Mouse (Mus musculus): Measurements from ENCODE around the gene Ccdc183. TPM values are rescaled to one million over a fixed set of nuclear protein-coding genes. Genes with fewer than 3 reads are reported as not detected.

The Ccdc183 gene
- total RNA-seq (2021) = not detected
- long read RNA-seq, experiment 1 = 0 reads
- long read RNA-seq, experiment 2 = 0 reads

DNA sequence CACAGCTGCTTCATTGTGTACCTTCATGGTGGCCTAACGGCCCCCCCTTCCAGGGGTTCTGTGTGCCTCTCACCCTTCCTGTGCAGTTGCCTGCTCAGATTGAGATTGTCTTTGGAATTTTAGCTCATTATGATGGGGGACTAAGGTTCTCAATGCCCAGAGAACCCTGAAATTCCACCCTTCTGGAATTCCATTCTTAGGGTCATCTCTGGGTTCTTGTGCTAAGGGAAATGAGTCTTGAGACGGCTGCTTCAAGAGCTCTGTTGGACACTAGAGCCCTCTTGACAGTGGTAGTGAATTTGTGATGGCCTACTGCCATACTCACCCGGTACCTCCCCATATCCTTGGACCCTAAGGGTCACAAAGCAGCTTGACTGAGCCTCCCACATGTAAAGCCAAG is at the start of gene Ccdc183:
TSS of gene Ccdc183 (minus strand) at position 101 of the 400 bp plus-strand sequence.
- intact Hi-C loops (cut with DNase I) = no loop called here
- H3K27ac ChIP-seq = no peak within 1 kb of the TSS
- no peak within 1 kb of the TSS for H3K4me3 ChIP-seq
- TF ChIP-seq CTCF (IDR thresholded peaks at IDR 0.05) = no peak
- no peak for DNase-seq

DNA sequence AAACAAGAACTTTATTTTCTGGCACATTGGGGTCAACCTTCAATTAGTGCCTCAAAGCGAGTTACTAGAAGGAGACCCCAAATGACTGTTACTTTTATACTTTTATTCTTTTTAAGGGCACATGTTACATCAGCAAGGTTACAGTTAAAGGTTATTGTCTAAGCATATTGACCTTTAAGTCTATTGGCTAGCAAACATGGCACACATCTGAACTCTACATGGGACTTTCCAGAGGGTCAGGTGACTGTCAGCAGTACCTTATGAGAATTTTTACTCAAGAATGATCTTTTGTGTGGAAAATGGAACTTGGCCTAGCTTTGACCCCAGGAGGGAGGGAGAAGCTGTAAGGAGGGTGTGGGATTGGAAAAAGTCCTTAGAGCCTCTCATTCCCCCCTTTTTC is 49.0 kb upstream of the Ccdc183 start:
- intact Hi-C loops (cut with DNase I) = no loop called here
- H3K27ac ChIP-seq = no peak overlapping the region
- no peak overlapping the region for H3K4me3 ChIP-seq
- no peak for TF ChIP-seq CTCF (IDR thresholded peaks at IDR 0.05)
- DNase-seq = no peak

DNA sequence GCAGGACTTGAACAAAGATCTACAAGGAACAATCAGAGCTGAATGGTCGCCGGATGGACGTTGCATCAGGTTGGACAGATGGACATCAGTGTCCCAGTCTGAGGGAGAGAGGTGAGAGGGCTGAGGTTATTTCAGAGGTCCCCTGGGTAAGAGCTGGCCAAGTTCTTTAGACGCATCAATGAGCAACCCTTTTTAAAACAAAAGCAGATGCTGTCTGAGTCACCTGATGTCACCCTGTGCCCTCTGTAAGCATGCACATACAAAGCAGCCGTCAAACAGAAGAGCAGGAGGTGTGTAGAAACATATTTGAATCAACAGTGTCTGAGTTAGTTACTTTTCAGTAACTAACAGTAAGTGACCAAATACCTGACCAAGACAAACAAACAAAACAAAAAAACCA is 46.6 kb upstream of the Ccdc183 start:
- no peak overlapping the region for H3K27ac ChIP-seq
- H3K4me3 ChIP-seq = no peak overlapping the region
- no peak for TF ChIP-seq CTCF (IDR thresholded peaks at IDR 0.05)
- no peak for DNase-seq
- intact Hi-C loops (cut with DNase I) = no loop called here

DNA sequence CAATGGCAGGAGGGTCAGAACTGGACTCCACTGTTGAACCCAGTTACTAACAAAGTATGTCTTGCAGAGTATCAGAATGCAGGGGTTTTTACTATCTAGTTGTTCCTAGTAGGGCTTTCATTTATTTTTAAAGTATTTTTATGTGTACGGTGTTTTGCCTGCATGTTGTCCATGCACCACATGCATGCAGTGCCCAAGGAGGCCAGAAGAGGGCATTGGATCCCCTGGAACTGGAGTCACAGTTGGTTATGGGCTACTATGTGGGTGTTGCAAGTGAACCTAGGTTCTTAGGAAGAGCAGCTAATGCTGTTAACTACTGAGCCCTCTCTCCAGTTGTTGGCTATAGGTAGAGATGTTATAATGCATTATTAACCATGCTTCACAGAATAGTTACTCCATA is 46.0 kb upstream of the Ccdc183 start:
- TF ChIP-seq CTCF (IDR thresholded peaks at IDR 0.05) = peak; percentile 68
- Histone ChIP-seq H3K27ac (no peak overlapping the region), H3K4me3 (no peak overlapping the region)
- DNase-seq = peak; percentile 61
- intact Hi-C loops (cut with DNase I) = no loop called here

DNA sequence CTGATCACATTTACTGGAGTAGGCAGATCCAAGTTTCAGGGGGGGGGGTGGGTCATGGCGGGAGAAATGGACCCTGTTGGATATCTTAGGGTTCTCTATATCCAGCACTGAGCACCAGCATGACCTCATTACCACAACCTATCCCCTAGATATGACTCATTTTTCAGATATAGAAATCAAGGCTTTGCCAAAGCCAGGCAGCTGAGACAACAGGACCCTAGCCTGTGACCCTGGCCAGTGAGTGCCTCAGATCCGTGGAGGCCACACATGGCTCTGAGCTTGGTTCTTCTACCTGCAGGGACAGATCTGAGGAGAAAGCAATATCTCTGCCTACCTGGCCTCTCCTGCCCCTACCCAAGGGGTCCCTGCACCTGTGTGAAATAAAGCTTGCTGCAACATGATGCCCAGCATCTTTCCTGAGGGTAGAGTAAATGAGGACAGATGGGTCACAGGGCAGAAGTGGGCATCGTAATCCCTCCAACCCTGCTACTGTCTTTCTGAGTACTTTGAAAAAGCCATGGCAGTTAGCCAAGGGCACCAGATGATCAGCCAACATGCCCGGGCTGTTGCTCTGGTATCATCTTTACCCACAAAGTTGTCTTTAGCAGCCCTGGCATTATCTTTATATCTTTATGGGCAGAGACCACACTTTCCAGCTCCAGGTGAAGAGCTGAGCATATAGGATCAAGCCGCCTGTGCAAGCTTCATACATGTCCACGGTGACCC is 43.9 kb upstream of the Ccdc183 start:
- DNase-seq = no peak
- TF ChIP-seq CTCF (IDR thresholded peaks at IDR 0.05) = no peak
- no peak overlapping the region for H3K27ac ChIP-seq

DNA sequence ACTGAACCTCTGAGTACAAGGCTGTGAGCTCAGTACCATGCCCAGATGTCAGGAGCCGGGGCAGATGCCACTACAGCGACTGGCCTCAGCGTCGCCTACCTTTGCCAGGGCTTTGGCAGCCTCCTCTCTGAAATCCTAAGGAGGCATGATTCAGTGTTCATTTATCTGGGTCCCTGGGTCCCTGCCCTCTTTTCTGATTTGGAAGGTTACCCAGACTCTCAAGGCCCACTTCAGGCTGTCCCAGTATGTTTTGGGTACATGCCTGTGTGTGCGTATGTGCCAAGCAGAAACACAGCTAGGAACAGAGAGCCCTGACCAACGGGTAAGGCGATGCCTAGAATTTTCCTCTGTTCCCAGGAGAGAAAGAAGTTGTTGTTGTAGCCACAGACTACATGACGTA is 42.8 kb upstream of the Ccdc183 start:
- intact Hi-C loops (cut with DNase I) = no loop called here
- TF ChIP-seq CTCF (IDR thresholded peaks at IDR 0.05) = no peak
- Histone ChIP-seq H3K27ac (no peak overlapping the region), H3K4me3 (no peak overlapping the region)
- DNase-seq = no peak

More for the DNA sequence above, 43.9 kb upstream of the Ccdc183 start:
- intact Hi-C loops (cut with DNase I) = no loop called here
- no peak overlapping the region for H3K4me3 ChIP-seq

DNA sequence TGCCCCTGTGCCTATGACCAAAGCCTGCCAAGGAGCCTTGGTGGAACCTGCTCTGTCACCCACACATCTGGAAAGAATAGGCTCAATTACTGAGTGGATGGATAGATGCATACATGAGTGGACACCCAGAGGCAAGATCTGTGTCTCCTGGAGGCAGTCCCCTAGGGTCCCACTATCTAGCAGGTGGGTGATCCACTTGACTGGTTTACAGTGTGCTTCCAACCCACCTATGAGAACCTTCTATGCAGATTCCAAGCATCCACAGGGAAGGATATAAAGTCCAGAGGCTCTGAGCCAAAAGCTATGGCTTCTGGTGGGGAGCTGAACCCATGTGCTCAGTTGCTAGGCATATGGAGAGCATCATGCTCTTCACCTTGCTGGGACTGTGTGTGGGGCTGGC is 40.2 kb upstream of the Ccdc183 start, which contains the start of gene Lcn5:
TSS of gene Lcn5 (plus strand) at position 301 of the 400 bp plus-strand sequence.
- no peak for TF ChIP-seq CTCF (IDR thresholded peaks at IDR 0.05)
- Histone ChIP-seq H3K4me3 (no peak within 1 kb of the TSS), H3K27ac (peak within 1 kb of the TSS; percentile 59)
- no peak for DNase-seq
- intact Hi-C loops (cut with DNase I) = loop anchor here (5.0 kb wide), 1 partner anchor 50 kb away; the partner anchor contains the start of gene Bmyc

DNA sequence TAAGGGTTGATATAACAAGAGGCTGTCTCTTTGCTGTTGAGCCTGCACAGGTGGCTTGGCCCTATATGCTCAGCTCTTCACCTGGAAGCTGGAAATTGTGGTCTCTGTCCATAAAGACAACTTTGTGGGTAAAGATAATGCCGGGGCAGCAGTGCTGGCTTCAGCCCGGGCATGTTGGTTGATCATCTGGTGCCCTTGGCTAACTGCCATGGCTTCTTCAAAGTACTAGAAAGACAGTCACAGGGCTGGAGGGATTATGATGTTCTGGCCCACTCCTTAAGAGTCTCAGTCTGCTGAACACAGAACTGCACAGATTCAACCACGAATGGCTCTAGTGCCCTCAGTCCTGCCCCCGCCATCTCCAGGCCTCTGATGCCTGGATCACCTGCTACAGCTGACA is 39.8 kb upstream of the Ccdc183 start:
- intact Hi-C loops (cut with DNase I) = loop anchor here (5.0 kb wide), 1 partner anchor 50 kb away; the partner anchor contains the start of gene Bmyc
- DNase-seq = no peak
- H3K27ac ChIP-seq = peak overlapping the region; percentile 59
- no peak for TF ChIP-seq CTCF (IDR thresholded peaks at IDR 0.05)
- no peak overlapping the region for H3K4me3 ChIP-seq

DNA sequence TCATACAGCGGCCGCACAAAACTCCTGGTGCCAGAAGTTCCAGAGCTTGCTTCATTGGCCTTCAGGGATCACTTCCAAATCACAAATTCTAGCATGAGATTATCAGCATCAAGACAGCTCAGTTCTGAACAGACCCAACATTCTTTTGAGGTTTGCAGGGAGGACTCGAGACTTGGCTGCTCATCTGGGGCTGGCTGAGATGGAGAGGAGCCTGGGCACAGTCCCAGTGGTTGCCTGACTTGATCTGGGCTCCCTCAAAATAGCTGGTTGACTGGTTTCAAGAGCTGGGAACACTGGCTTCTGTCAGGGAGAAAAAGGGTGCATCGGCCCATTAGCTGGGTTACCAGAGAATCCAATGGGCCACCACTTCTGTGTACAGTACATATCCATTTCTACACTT is 39.2 kb upstream of the Ccdc183 start:
- peak; percentile 72 for DNase-seq
- TF ChIP-seq CTCF (IDR thresholded peaks at IDR 0.05) = no peak
- H3K27ac ChIP-seq = peak overlapping the region; percentile 59
- intact Hi-C loops (cut with DNase I) = loop anchor here (5.0 kb wide), 1 partner anchor 51 kb away; the partner anchor contains the start of gene Bmyc
- no peak overlapping the region for H3K4me3 ChIP-seq

DNA sequence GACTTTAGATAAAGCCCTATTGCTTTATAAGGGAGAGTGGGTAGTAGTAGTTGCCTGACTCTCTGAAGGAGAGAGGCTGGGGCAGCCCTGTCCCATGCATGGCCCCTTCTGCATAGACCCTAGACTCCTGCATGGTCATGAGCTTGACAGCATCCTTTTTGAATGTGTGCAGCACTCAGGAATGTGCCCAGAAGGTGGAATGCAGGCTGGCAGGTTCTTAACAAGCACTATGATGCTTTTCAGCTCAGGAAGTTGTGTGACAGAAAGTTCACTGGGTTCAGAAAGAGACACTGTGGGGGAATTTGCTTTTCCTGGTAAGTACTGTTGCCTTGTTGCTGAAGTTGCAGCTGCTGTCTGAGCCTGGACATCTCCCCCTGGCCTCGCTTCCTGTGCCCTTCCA is 37.0 kb upstream of the Ccdc183 start:
- no peak for TF ChIP-seq CTCF (IDR thresholded peaks at IDR 0.05)

DNA sequence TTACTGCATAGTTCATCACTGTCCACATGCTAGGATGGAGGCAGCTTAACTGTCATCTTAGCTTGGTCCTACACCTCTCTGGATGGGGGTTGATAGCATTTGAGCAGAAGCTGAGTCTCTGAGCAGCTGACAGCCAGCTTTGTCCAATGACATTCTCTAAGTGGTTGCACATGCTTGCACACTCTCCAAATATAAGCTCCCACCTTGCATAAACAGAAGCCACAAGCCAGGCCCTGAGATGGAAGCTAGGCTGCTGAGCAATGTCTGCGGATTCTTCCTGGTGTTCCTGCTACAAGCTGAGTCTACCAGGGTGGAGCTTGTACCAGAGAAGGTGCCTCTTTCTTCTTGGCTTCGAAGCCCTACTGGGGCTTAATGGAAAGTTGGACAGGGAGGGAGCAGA is 35.4 kb upstream of the Ccdc183 start, which contains the start of gene Lcn8:
TSS of gene Lcn8 (plus strand) at position 219 of the 400 bp plus-strand sequence.
- DNase-seq = no peak
- Histone ChIP-seq H3K27ac (no peak within 1 kb of the TSS), H3K4me3 (no peak within 1 kb of the TSS)
- TF ChIP-seq CTCF (IDR thresholded peaks at IDR 0.05) = no peak
- intact Hi-C loops (cut with DNase I) = no loop called here

More for the DNA sequence above, 37.0 kb upstream of the Ccdc183 start:
- Histone ChIP-seq H3K4me3 (no peak overlapping the region), H3K27ac (no peak overlapping the region)
- intact Hi-C loops (cut with DNase I) = no loop called here
- DNase-seq = peak; percentile 47

DNA sequence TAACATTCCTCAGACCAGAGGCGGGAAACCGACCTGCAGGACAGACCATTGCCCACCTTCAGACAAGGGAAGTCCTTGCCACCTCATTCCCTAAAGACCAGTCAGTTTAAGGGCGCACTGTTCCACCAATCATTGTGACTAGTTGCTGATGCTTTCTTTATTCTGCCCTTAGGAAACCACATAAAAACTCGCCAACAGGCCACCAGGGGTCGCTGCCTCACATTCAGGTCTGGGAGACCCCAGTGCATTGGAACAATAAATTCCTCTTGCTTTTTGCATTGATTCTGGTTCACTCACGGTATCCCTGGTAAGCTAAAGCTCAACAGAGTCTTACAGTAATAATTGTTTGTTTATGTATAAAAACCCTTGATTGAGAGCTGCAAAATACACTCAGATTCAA is 22.4 kb upstream of the Ccdc183 start:
- no peak overlapping the region for H3K27ac ChIP-seq
- peak; percentile 67 for TF ChIP-seq CTCF (IDR thresholded peaks at IDR 0.05)
- DNase-seq = peak; percentile 56
- intact Hi-C loops (cut with DNase I) = no loop called here
- no peak overlapping the region for H3K4me3 ChIP-seq

DNA sequence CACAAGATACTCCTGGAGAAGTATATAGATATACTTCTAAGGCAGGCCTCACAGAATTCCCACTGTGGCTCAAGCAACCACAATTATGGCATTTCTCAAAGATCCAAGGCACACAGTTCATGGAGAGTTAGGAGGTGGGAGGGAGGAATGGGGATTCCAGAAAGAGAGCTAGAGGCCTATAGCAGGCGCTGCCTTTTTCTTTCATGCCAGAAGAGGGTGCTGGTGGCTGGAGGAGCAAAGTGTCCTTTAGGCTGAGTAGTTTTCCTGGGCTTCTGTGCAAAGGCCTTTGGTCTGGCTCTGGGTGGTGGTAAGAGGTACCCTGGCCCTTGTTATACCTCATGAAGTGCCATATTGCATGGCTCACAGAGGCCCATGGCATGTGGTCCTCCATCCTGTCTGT is 16.6 kb upstream of the Ccdc183 start:
- intact Hi-C loops (cut with DNase I) = no loop called here
- no peak overlapping the region for H3K4me3 ChIP-seq
- no peak for DNase-seq
- TF ChIP-seq CTCF (IDR thresholded peaks at IDR 0.05) = peak; percentile 57
- no peak overlapping the region for H3K27ac ChIP-seq

DNA sequence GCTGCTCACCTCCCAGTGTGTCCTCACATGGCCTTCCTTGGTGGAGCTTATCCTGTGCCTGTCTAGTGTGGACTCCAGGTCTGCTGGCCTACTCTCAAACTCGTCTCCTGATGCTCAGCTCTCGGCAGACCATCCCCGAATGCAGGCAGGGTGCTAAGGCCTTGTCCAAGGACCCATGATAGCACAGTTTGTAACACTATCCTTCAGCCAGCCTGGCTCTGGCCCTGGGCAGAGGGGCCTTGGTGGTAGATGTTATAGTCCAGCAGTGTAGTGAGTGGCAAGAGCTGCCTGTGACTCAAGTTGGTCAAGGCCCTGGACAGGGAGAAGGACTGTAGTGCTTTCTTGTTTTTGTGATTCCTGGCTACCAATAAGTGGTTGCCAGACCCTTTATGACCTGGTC is 16.1 kb upstream of the Ccdc183 start:
- no peak overlapping the region for H3K4me3 ChIP-seq
- intact Hi-C loops (cut with DNase I) = no loop called here
- no peak for TF ChIP-seq CTCF (IDR thresholded peaks at IDR 0.05)
- no peak for DNase-seq
- no peak overlapping the region for H3K27ac ChIP-seq

Measured in gastrocnemius, adult 2 months (tissue).